Mouse (Mus musculus): ENCODE data around the gene Gm17455.
A peak's percentile ranks its signal among the peaks of the same experiment; 100 is the strongest.

Gene Gm17455

DNA sequence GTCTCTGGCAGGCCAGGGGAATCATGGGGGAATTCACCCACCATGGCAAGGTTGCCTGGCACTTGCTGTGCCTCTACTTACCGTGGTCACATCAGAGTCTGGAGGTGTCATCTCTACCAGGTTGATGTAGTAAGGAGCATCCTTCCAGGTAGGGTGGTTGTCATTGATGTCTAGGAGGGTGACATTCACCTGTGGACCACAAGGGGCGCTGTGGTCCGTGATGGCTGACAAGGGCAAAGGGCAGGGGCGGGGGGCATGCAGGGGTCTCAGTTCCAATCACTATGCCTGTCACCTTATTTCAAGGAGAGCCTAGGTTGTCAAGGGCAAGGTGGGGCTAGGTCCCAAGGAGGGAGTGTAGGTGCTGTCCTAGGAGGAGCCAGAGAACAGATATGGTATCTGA lies 20.1 kb downstream of the Gm17455 start:
- no peak for DNase-seq (ENCODE audit: low spot score)

DNA sequence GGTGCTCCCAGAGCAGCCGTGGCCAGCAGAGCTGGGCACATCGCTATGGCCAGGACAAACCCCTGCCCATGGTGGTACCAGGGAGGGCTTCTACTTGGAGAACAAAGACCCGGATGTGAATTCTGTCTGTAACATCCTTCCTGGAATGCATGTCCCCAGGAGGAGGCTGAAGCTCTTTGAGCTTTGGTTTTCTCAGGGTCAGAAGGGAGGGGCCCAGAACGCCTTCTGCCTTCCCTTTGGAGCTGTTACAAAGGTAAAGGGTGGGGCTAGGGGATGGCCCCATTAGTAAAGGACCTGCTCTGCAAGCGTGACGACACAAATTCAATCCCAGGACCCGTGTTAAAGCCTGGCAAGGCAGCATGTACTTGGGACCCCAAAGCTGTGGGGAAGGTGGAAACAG lies 23.2 kb downstream of the Gm17455 start:
- DNase-seq (ENCODE audit: low spot score), result no peak

GRCm38 (mm10) chr10:60430001-60430400 lies 30.5 kb downstream of the Gm17455 start:
- DNase-seq (ENCODE audit: low spot score), result no peak

DNA sequence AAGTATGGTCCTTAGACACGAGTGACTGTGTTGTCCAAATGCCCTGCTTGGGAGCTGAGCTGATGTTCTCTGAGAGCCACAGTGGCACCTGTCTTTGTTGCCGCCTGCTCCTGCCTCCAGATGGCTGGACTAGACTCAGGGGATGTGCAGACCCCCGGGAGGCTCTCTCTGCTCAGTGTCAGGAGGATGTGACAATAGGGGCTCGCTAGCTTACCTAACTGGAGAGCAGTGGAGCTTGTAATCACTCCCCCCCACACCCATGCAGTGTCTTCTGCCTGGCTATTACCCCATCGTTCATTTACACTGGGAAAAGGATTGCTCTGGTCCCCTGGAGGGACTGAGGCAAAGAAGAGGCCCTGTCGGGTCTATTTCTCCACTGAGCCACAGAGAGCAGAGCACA lies 31.1 kb downstream of the Gm17455 start:
- DNase-seq (ENCODE audit: low spot score), result no peak

- DNase-seq (ENCODE audit: low spot score), result no peak
Observed at GRCm38 (mm10) chr10:60432679-60433078, 33.2 kb downstream of the Gm17455 start.

DNA sequence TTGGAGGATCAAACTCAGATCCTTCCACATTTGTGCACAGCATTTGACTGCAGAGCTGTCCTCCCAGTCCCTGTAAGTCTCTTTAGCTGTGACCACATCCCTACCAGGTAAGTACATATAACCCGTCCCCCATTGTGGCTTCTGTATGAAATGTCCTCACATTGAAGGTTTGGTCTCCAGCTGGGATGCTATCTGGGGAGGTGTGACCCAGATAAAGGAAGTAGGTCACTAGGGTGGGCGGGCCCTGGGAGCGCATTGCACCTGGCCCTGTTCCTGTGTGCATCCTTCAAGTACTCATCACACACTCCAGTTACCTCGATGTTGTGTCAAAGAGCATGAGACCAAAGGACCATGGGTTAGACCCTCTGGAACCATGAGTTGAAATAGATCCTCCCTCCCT lies 42.8 kb downstream of the Gm17455 start:
- no peak for DNase-seq (ENCODE audit: low spot score)

DNA sequence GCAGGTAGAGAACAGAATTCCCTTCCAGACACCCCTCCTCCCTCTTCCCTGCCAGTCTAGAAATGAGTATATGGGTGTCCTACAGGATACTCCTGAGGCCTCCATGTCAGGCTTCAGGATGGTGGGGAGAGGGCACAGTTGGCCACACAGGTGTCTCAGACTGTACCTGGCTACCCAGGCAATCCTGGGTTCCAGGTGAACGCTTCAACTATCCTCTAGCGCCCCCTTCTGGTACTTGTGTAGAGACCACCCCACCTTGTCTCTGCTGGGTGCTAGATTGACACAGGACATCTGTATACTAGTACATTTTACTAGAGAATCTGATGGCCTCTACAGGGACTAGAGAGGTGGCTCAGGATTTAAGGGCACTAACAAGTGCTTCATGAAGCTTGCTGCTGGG lies 43.6 kb downstream of the Gm17455 start:
- no peak for DNase-seq (ENCODE audit: low spot score)

- DNase-seq (ENCODE audit: low spot score), result peak; percentile 95
Observed at GRCm38 (mm10) chr10:60445031-60445593, 45.6 kb downstream of the Gm17455 start.

GRCm38 (mm10) chr10:60447186-60447585 lies 47.7 kb downstream of the Gm17455 start:
- no peak for DNase-seq (ENCODE audit: low spot score)
